Mouse (Mus musculus): ENCODE data around the gene Mcm2. TPM values are rescaled to one million over a fixed set of nuclear protein-coding genes. Genes with fewer than 3 reads are reported as not detected.

The Mcm2 gene
- total and polyA plus RNA-seq, 3 experiments, result 130 to 148 (median 148) TPM

DNA sequence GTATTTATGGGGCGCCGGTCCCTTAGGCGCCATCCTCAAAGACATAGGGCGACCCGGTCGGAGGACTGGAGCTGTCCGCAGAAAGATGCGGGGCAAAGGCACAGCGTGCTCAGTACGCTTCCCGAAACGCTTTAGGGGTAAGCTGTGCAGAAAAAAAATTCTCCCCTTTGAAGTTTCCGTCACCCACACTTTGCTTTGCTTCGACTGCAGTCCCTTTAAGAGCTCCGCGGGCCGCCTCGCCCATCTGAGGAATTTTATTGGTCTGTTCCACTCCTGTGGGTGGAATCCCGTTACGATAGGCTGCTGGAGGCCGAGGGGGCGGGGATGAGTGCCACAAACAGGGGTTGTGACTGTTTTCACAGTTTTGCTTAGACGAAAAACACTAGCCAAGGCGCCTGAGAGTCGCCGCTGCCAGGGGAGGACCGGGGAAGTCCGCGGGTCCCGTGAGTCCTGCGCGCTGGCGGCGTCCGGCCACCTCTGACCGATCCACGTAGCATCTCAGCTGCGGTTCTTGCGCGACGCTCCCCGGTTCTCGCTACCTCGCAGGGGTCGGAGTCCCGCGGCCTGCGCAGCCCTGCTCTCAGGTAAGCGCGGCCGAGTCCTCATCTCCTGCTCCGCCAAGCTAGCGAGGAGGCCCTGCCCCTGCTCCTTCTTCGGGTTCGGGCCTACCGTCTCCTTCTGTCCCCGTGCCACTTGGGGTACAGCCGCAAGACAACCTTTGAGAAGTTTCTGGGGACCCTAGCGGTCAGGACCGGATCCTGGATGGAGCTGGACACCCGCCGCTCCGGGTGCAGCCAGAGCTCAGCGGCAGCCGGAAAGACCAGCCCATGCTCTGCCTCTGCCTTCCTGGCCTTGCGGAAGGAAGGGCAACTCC lies 3.6 kb upstream of the Mcm2 start, which contains the start of gene Tpra1 (continued):
- 0 out of 2 replicates have a peak, but pooled peaks have one; percentile 10 for TF ChIP-seq KAT2A (IDR thresholded peaks at IDR 0.05; ENCODE audit: insufficient replicate concordance, low read length)
- TF ChIP-seq EP300 (IDR thresholded peaks at IDR 0.05; ENCODE audit: low read length), result no peak
- 0 out of 2 replicates have a peak, but pooled peaks have one; percentile 37 for TF ChIP-seq MXI1 (IDR thresholded peaks at IDR 0.05; ENCODE audit: low read depth, low read length)
- TF ChIP-seq MEF2A (IDR thresholded peaks at IDR 0.05; ENCODE audit: borderline replicate concordance, low read depth, low read length), result peak; percentile 37; the same call in 1 of the 2 replicates
- peak; percentile 44; the same call in 1 of the 2 replicates for TF ChIP-seq NELFE (IDR thresholded peaks at IDR 0.05; ENCODE audit: low read depth, low read length)
- TF ChIP-seq USF2 (conservative IDR thresholded peaks at IDR 0.05; ENCODE audit: low read depth, low read length), result no peak
- no peak for TF ChIP-seq MAFK (IDR thresholded peaks at IDR 0.05; ENCODE audit: insufficient replicate concordance, low read length)
- TF ChIP-seq MAX (IDR thresholded peaks at IDR 0.05; ENCODE audit: low read length), result peak; percentile 40; the same call in 1 of the 2 replicates
- peak; percentile 69 for TF ChIP-seq BHLHE40 (IDR thresholded peaks at IDR 0.05; ENCODE audit: low read depth, low read length)
- no peak for TF ChIP-seq ZKSCAN1 (IDR thresholded peaks at IDR 0.05; ENCODE audit: borderline replicate concordance, low read depth, low read length)
- peak; percentile 57 for TF ChIP-seq NRF1 (IDR thresholded peaks at IDR 0.05; ENCODE audit: low read depth, low read length)
- no peak for TF ChIP-seq RAD21 (IDR thresholded peaks at IDR 0.05; ENCODE audit: low read depth, low read length)
- 0 out of 2 replicates have a peak, but pooled peaks have one; percentile 23 for TF ChIP-seq TCF12 (IDR thresholded peaks at IDR 0.05; ENCODE audit: low read depth, low read length)
- no peak for TF ChIP-seq POLR2AphosphoS2 (IDR thresholded peaks at IDR 0.05; ENCODE audit: low read depth, low read length)
- peak; percentile 100 for TF ChIP-seq UBTF (IDR thresholded peaks at IDR 0.05; ENCODE audit: low read depth, low read length)

GRCm38 (mm10) chr6:88901471-88901870 lies 2.9 kb upstream of the Mcm2 start:
- dilution Hi-C loops (cut with MboI; ENCODE audit: extremely low pct_ligation_motif_present, extremely low pct_unique_long_range_greater_than_20kb, low sequenced_read_pairs), result no loop called here
- DNase-seq (ENCODE audit: extremely low read depth), result no peak
- Histone ChIP-seq H3K9me3 (replicated peaks; ENCODE audit: low read length) (no peaks in the 10 kb centered on the region), H3K79me2 (replicated peaks; ENCODE audit: control insufficient read depth, extremely low read depth, insufficient read depth, poor library complexity, severe bottlenecking) (peaks cover 17% of the 10 kb centered on the region), H3K4me2 (ENCODE audit: insufficient read depth, low read depth, poor library complexity, severe bottlenecking) (peak overlapping the region; percentile 65), H3K4me3 (replicated peaks in 1 of 3; ENCODE audit: low read depth in 2 of 3, low read length in 2 of 3, poor library complexity in 1 of 3) (peak overlapping the region; percentile 62 to 78 (median 74)), H3K27ac (ENCODE audit: insufficient read depth, low read depth) (no peak overlapping the region), H3K9ac (ENCODE audit: insufficient read depth, low read depth) (peak overlapping the region; percentile 56), H3K4me1 (ENCODE audit: control insufficient read depth in 1 of 2, insufficient read depth in 2 of 2) (peaks cover 3 to 44% of the 10 kb centered on the region in 2 experiments), H3K36me3 (replicated peaks in 1 of 2; ENCODE audit: control insufficient read depth in 1 of 2, insufficient read depth in 1 of 2, low read length in 1 of 2) (peaks cover 5 to 20% of the 10 kb centered on the region in 2 experiments), H3K27me3 (replicated peaks) (no peaks in the 10 kb centered on the region)
- in situ Hi-C loops (cut with MboI; ENCODE audit: low pct_ligation_motif_present, low pct_unique_long_range_greater_than_20kb, low sequenced_read_pairs), result no loop called here
- TF ChIP-seq POLR2AphosphoS2 (IDR thresholded peaks at IDR 0.05; ENCODE audit: low read depth, low read length) (no peak), POLR2A (IDR thresholded peaks at IDR 0.05; ENCODE audit: low read depth, low read length) (no peak; the same call in 1 of the 2 replicates), NELFE (IDR thresholded peaks at IDR 0.05; ENCODE audit: low read depth, low read length) (no peak), EP300 (IDR thresholded peaks at IDR 0.05; ENCODE audit: low read length) (no peak)
